Mouse (Mus musculus) erythroid progenitor cell, adult 5-6 weeks (primary cell): ENCODE data around the gene Pcolce2. TPM values are rescaled to one million over a fixed set of nuclear protein-coding genes. Genes with fewer than 3 reads are reported as not detected.

Experiments used
- ATAC-seq: replicated peaks from 2 replicates; pipeline ENCODE4 v1.8.0; 2016; ENCODE audit warnings: moderate number of reproducible peaks, mild to moderate bottlenecking, moderate TSS enrichment, inconsistent platforms; ENCODE audit not compliant: poor library complexity, low FRiP score, severe bottlenecking
- total RNA-seq, 2 experiments: library from RNA; stranded (forward) in 1 of 2; stranded (reverse) in 1 of 2; fragments of 150-400 nt in 1 of 2; fragments of 186-747, 209-891 nt in 1 of 2; gene quantifications; 2 replicates each; pipeline versions ENCODE4 v1.2.3 to v1.2.4; 2015 to 2017; ENCODE audit warnings: low replicate concordance in 2 of 2

Gene Pcolce2
- total RNA-seq, 2 experiments from 2014 or later, result not detected

- no peak for ATAC-seq
Observed at GRCm38 (mm10) chr9:95697808-95698207, 60.4 kb downstream of the Pcolce2 start.

DNA sequence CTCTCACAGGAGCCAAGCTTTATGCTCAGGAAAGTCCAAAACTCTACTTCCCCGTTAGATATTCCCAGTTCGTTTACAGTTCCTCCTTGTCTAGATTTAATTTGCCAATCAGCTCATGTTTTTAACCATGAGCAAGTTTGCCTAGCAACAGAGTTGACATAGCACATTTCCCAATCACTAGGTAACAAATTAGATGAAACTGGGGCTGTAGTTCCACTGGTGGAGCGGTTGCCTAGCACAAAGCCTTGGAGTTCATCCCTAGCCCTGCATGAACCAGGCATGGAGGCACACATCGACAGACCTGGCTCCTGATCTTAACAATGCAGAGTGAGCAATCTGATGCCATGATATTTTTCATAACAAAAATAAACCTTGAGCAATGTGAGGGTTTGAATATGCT, 61.9 kb downstream of the Pcolce2 start:
- no peak for ATAC-seq

DNA sequence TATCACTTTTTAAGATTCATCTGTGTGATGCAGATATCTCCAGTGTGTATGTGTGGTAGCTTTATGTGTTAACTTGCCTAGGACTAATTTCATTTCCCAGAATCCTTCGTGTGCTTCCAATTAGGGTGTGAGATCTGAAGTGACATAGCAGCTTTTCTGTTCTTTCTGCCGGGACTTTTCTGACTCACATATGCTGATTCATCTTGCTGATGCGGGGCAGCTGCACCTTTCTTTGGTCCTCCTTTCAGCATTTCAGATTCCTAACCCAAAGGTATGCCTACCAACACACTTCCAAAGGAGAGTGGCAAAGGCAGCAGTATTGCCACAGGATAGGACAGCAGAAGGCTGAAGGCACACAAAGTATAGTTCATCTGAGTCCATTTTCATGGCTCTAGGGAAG, 66.7 kb downstream of the Pcolce2 start:
- no peak for ATAC-seq

DNA sequence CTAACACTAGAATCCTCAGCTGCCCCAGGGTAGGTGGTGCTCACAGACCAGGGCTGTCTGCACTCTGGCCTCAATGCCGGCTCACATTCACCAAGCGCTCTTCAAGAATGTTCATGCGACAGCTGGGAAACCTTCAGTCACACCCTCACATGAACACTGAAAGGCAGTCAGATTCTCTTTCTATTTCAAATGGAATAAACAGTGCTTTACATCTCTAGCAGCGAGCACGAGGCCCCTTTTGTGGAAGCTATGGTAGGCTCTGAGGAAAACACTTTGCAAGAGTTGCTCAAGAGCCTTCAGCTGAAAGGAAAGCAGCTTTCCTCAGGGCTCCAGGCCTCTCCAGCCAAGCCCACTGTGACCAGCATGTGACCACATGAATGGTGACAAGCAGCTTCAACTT, 68.0 kb downstream of the Pcolce2 start:
- ATAC-seq, result no peak

DNA sequence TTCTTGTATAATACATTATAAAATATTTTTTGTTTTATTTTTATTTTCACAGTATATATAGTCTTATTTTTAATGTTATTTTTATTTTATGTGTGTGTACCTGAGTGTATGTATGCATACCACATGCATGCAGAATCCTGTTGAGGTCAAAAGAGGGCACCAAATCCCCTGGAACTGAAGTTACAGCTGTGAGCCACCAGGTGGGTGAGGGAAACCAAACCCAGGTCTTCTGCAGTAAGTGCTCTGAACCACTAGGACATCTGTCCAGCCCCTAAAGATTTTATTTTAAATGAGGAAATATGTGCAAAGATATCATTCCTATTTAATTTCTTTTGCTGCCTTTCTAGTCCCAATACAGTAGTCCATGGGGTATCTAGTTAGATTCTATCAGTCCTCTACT, 71.5 kb downstream of the Pcolce2 start:
- no peak for ATAC-seq

GRCm38 (mm10) chr9:95712574-95712973, 75.2 kb downstream of the Pcolce2 start:
- no peak for ATAC-seq

GRCm38 (mm10) chr9:95736238-95736637, 98.8 kb downstream of the Pcolce2 start:
- ATAC-seq, result no peak

- ATAC-seq, result no peak
Observed at GRCm38 (mm10) chr9:95744845-95745613, 107.6 kb downstream of the Pcolce2 start.

DNA sequence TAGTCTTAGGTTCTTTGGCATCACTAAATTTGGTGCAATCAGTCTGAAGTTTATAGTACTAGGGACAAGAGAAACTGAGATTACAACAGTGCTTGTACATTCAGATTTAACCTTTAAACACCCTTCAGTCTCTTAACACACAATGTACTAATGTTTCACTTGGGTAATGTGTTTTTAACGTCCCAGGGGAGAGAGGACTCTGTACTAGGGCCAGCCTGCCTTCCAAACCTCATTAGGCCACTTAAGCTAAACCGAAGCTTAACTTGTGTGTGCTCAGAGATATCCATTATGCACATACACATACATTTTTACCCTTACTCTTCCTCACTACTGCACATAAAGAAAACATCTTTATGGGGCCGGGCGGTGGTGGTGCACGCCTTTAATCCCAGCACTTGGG, 109.9 kb downstream of the Pcolce2 start:
- no peak for ATAC-seq

Other genes with a start within 250 kb of the Pcolce2 start
- not detected in 2 replicates for gene Chst2, start 230.9 kb upstream of the Pcolce2 start, total RNA-seq (2015; ENCODE audit: low replicate concordance)
- gene Chst2, start 230.9 kb upstream of the Pcolce2 start, total RNA-seq (2017; ENCODE audit: low replicate concordance), result not detected in 2 replicates
- gene U2surp, start 125.6 kb upstream of the Pcolce2 start, total RNA-seq (2015; ENCODE audit: low replicate concordance), result 75.0 and 83.4 TPM in 2 replicates
- gene U2surp, start 125.6 kb upstream of the Pcolce2 start, total RNA-seq (2017; ENCODE audit: low replicate concordance), result 85.3 and 99.3 TPM in 2 replicates
- 84.0 and 109 TPM in 2 replicates for gene Paqr9, start 77.9 kb upstream of the Pcolce2 start, total RNA-seq (2015; ENCODE audit: low replicate concordance)
- 100 and 101 TPM in 2 replicates for gene Paqr9, start 77.9 kb upstream of the Pcolce2 start, total RNA-seq (2017; ENCODE audit: low replicate concordance)
- not detected in 2 replicates for gene Trpc1, start 112.8 kb downstream of the Pcolce2 start, total RNA-seq (2015; ENCODE audit: low replicate concordance)
- gene Trpc1, start 112.8 kb downstream of the Pcolce2 start, total RNA-seq (2017; ENCODE audit: low replicate concordance), result not detected in 2 replicates
- 0.36 TPM in 1 of 2 replicates, not detected in the other for gene Pls1, start 207.7 kb downstream of the Pcolce2 start, total RNA-seq (2015; ENCODE audit: low replicate concordance)
- not detected in 2 replicates for gene Pls1, start 207.7 kb downstream of the Pcolce2 start, total RNA-seq (2017; ENCODE audit: low replicate concordance)
- 8.6 and 14.3 TPM in 2 replicates for gene Atr, start 220.0 kb downstream of the Pcolce2 start, total RNA-seq (2015; ENCODE audit: low replicate concordance)
- gene Atr, start 220.0 kb downstream of the Pcolce2 start, total RNA-seq (2017; ENCODE audit: low replicate concordance), result 6.8 and 12.3 TPM in 2 replicates